Mouse (Mus musculus): ENCODE measurements around the gene Tmem221.

The Tmem221 gene

DNA sequence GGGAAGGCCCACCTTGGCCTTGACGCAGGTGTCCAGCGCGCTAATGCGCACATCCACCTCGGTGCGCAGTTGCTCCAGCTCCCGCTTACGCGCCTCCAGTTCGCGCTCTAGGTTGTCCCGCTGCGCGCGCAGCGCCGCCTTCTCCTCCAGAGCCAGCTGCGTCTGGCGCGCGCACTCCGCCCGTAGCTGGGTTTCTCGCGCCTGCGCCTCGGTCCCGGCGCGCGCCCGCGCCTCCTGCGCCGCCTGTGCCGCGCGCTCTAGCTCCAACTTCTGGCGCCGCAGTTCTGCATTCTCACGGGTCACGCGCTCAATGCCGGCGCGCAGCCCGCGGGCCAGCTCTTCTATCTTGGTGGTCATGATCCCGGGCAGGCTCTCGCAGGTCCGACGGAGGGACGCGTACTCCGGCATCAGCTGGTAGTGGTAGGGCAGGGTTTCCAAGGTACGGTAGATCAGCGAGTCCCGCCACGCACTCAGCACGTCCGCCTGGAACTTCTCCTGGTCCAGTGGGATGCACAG is 51.0 kb downstream of the Tmem221 start:
- DNase-seq: peak; percentile 74

GRCm38 (mm10) chr8:71505979-71506378 is 52.7 kb downstream of the Tmem221 start:
- no peak for DNase-seq

DNA sequence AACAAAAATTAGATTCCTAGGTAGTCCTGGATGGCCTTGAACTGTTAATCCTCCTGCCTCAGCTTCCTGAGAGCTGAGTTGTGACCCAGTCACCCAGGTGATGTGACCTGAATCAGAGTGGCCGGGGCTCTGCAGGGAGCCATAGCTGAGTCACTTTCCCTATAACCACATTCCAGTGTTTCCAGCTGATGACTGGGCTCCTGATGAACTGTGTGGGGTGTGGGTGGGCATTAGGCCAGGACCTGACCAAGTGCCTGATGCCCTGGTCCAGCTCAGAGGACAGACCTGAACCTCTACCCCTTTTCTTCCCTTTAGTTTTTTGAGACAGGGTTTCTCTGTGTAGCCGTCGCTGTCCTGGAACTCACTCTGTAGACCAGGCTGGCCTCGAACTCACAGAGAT is 53.3 kb downstream of the Tmem221 start:
- no peak for DNase-seq

- DNase-seq: no peak
Measured at GRCm38 (mm10) chr8:71504349-71504748, 54.3 kb downstream of the Tmem221 start.

All from thymus, postnatal 14 days (tissue).